Mouse (Mus musculus) urinary bladder, postnatal 36 days (tissue): ENCODE results near the gene Ptbp2.

ENCODE experiments used
- DNase-seq, 2 experiments: peaks; one replicate each; pipeline ENCODE4 v3.0.0; 2022; ENCODE audit warnings: low spot score in 2 of 2, mixed read lengths in 1 of 2

Ptbp2 gene

GRCm38 (mm10) chr3:119784366-119784765 lies at the start of gene Ptbp2:
Ptbp2 (minus strand) TSS chr3:119784466.
- DNase-seq, result no peak

- no peak for DNase-seq
These were observed 30.4 kb upstream of the Ptbp2 start for GRCm38 (mm10) chr3:119814678-119815077.

- DNase-seq, result no peak
These were observed 21.9 kb upstream of the Ptbp2 start for GRCm38 (mm10) chr3:119806123-119806522.

GRCm38 (mm10) chr3:119794677-119795365 lies 10.6 kb upstream of the Ptbp2 start:
- DNase-seq, result no peak

- peak; percentile 82 to 83 for DNase-seq
These were observed 1.1 kb downstream of the Ptbp2 start for GRCm38 (mm10) chr3:119782946-119783701.

GRCm38 (mm10) chr3:119782022-119782945 lies 2.0 kb downstream of the Ptbp2 start:
- DNase-seq, result peak; percentile 36 to 45

GRCm38 (mm10) chr3:119780876-119781275 lies 3.4 kb downstream of the Ptbp2 start:
- DNase-seq, result no peak

GRCm38 (mm10) chr3:119779261-119779660 lies 5.0 kb downstream of the Ptbp2 start:
- no peak for DNase-seq

GRCm38 (mm10) chr3:119778431-119778830 lies 5.8 kb downstream of the Ptbp2 start:
- no peak for DNase-seq

- no peak for DNase-seq
These were observed 8.1 kb downstream of the Ptbp2 start for GRCm38 (mm10) chr3:119776129-119776528.

GRCm38 (mm10) chr3:119772789-119773188 lies 11.5 kb downstream of the Ptbp2 start:
- no peak for DNase-seq

- DNase-seq, result no peak
These were observed 20.5 kb downstream of the Ptbp2 start for GRCm38 (mm10) chr3:119763772-119764171.

- no peak for DNase-seq
These were observed 22.5 kb downstream of the Ptbp2 start for GRCm38 (mm10) chr3:119761732-119762131.

- DNase-seq, result no peak
These were observed 30.5 kb downstream of the Ptbp2 start for GRCm38 (mm10) chr3:119753791-119754190.

GRCm38 (mm10) chr3:119749551-119750249 lies 34.6 kb downstream of the Ptbp2 start:
- no peak for DNase-seq

- no peak for DNase-seq
These were observed 35.1 kb downstream of the Ptbp2 start for GRCm38 (mm10) chr3:119749140-119749539.

- no peak for DNase-seq
These were observed 37.6 kb downstream of the Ptbp2 start for GRCm38 (mm10) chr3:119746656-119747055.

GRCm38 (mm10) chr3:119745801-119746200 lies 38.5 kb downstream of the Ptbp2 start:
- DNase-seq, result no peak

- no peak for DNase-seq
These were observed 54.4 kb downstream of the Ptbp2 start for GRCm38 (mm10) chr3:119729863-119730262.

- no peak for DNase-seq
These were observed 72.2 kb downstream of the Ptbp2 start for GRCm38 (mm10) chr3:119712066-119712465.

- no peak for DNase-seq
These were observed 72.8 kb downstream of the Ptbp2 start for GRCm38 (mm10) chr3:119711503-119711902.
